Mouse (Mus musculus) spleen, adult 2 months (tissue): ENCODE measurements around the gene Cenph.

Experiments
- CTCF ChIP-seq: fragments of 200-500 bp; IDR thresholded peaks from 2 replicates; pipeline ENCODE4 v1.5.1; 2011; ENCODE audit warnings: mild to moderate bottlenecking, inconsistent platforms; ENCODE audit not compliant: insufficient read depth, insufficient read length, insufficient replicate concordance; ENCODE audit errors: extremely low read depth
- POLR2A ChIP-seq: fragments of 200-500 bp; IDR thresholded peaks from 2 replicates; pipeline ENCODE4 v1.6.1; 2011; ENCODE audit warnings: low read depth, low read length, inconsistent platforms

- TF ChIP-seq POLR2A, result no peak
- TF ChIP-seq CTCF, result no peak
Measured at GRCm38 (mm10) chr13:100751402-100751801, 24.3 kb downstream of the Cenph start.
